Mouse (Mus musculus) CD4-positive, CD25-positive, alpha-beta regulatory T cell, adult 9 weeks (primary cell): ENCODE data around the gene Tbl1x. TPM values are rescaled to one million over a fixed set of nuclear protein-coding genes. Genes with fewer than 3 reads are reported as not detected.

ENCODE experiments used
- polyA plus RNA-seq: library from polyadenylated mRNA; unstranded; fragments of 100-300 nt; shearing (Covaris generic); gene quantifications from one replicate; pipeline ENCODE4 v1.2.1, GENCODE M21; 2017

The Tbl1x gene
- 24.5 TPM for polyA plus RNA-seq

DNA sequence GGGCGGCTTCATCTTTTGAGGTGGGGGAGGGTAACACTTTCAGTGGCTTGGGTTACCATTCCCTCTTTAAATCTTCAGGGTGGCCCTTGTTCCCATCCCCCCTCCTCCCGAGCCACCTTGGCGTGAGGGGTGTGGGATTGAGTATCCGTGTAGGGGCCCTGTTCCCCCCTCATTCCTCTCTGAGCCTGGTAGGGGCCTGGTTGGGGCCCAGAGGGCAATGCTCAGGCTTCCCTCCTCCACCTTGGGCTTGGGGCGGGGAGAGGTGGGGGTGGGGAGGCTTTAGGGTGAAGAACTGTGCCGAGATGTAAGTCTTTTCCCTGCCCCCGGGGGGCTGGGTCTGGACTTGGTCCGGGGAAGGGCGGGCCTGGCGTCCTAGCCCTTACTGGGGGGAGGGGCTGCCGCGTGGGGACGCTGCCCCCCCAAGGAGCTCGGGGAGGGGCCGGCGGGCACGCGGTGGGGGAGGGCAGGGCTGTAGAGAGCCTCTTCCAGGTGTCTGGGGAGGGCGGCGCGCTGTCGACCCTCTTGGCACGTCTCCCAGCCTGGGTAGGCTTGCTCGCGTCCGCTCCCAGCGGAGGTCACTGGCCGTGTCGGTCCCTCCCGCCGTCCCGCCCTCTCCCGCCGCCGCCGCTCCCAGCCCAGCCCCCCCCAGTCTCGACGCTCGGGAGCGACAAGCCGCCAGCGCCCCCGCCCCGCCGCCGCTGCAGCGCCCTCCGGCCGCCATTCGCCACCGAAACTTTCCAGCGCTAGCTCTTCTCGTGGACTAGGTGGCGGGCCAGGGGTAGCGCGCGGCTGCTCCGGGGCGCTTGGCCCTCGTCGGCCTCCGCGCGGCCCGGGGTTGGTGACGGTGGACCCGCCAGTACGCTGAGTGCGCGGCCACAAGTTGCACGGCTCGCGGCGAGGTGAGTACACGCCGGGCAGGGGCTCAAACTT is at the start of gene Tbl1x:
Gene Tbl1x, plus strand, starts transcription at position 643 of the 930 bp plus-strand sequence.

